Mouse (Mus musculus) MEL (cell line): ENCODE results near the gene Prcd.

Source experiments
- CTCF ChIP-seq, 3 experiments: IDR thresholded peaks in 2 of 3; conservative IDR thresholded peaks in 1 of 3; 2 replicates each; pipeline ENCODE4 v1.5.1; 2011 to 2012; ENCODE audit warnings: low read length in 3 of 3, low read depth in 2 of 3, mild to moderate bottlenecking in 2 of 3, improper control_type of control experiment in 1 of 3, inconsistent platforms in 1 of 3, mixed read lengths in 1 of 3, moderate library complexity in 1 of 3; ENCODE audit not compliant: control insufficient read depth in 1 of 3, insufficient read depth in 1 of 3, poor library complexity in 1 of 3, severe bottlenecking in 1 of 3
- E2F4 ChIP-seq: IDR thresholded peaks from 2 replicates; pipeline ENCODE4 v1.6.1; 2011; ENCODE audit warnings: low read depth, low read length, improper control_type of control experiment, borderline replicate concordance
- MAFK ChIP-seq: IDR thresholded peaks from 2 replicates; pipeline ENCODE4 v1.6.1; 2011; ENCODE audit warnings: low read depth, mild to moderate bottlenecking, low read length, improper control_type of control experiment, borderline replicate concordance
- MEF2A ChIP-seq: IDR thresholded peaks from 2 replicates; pipeline ENCODE4 v1.6.1; 2014; ENCODE audit warnings: low read depth, mild to moderate bottlenecking, inconsistent platforms, low read length, improper control_type of control experiment; ENCODE audit not compliant: poor library complexity, insufficient replicate concordance, severe bottlenecking; ENCODE audit errors: extremely low read depth
- MXI1 ChIP-seq: IDR thresholded peaks from 2 replicates; pipeline ENCODE4 v1.6.1; 2011; ENCODE audit warnings: mild to moderate bottlenecking, low read depth, low read length, improper control_type of control experiment

DNA sequence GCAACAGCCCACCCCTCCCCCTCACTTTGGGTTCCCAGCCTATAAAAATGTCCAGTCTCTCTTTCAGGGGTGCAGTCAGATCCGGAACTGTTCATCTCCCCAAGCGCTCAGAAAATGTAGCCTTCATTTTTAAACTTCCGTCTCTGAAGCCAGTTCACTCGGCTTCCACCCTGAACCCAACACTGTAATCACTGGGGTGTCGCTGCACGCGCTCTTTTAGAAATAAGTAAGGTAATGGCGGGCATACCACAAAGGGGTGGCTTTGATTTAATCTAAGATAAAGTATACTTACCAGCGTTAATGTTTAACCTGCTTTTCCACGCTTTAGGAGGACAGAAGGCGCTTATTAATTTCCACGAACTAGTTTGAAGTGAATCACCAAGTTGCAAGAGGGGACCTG, 60.7 kb downstream of the Prcd start:
- TF ChIP-seq E2F4 (no peak), MEF2A (no peak), CTCF (IDR thresholded peaks at IDR 0.05 in 2 of 3, conservative IDR thresholded peaks at IDR 0.05 in 1 of 3; ENCODE audit: control insufficient read depth in 1 of 3, insufficient read depth in 1 of 3, low read depth in 2 of 3, low read length in 3 of 3, poor library complexity in 1 of 3, severe bottlenecking in 1 of 3) (no peak), MXI1 (no peak), MAFK (no peak)
